Mouse (Mus musculus): ENCODE measurements around the gene Zfhx2.

DNA sequence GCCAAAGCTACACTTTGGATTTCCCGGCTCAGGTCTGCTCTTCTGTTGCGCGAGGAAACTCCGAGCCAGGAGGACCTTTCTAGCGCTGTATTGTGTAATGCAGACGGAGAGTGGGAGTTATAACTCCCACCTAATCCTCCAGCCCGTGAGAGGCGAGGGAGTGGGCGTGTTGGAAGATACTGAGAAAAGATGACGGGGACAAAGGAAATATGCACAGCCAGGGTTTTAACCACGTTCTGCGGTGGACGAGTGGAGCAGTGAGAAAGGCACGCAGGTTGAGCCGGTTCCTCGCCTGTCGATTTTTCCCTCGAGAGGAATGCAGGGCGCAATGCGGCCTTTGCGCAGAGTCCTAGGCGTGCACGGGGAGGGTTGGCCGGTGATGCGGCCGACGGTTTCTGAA lies 77.5 kb downstream of the Zfhx2 start:
- TF ChIP-seq CTCF (IDR thresholded peaks at IDR 0.05; ENCODE audit: low read depth, low read length): no peak
- TF ChIP-seq POLR2A (IDR thresholded peaks at IDR 0.05; ENCODE audit: extremely low read depth, insufficient read depth, low read length): no peak
